Mouse (Mus musculus): ENCODE data around the gene Abcd2.

DNA sequence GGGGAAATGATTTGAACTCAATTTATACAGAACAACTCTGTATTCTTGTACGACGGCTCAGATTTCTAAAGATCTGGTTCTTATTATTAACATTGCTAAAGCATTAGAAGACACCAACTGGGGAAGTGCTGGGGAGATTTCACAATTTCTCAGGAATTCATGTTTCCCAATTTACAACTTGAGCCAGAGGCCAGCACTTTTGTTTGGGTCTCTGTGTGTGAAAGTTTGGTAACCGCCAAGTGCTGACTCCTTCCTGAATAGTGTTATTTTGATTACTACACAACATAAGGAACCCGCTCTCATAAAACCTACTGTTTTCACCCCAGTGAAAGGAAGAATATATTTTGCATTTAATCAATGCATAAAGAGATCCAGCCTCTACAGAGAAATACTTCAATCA lies 19.4 kb downstream of the Abcd2 start:
- TF ChIP-seq CTCF (conservative IDR thresholded peaks at IDR 0.05; ENCODE audit: low read length) (no peak), NANOG (IDR thresholded peaks at IDR 0.05; ENCODE audit: borderline replicate concordance, low read length) (no peak), POU5F1 (IDR thresholded peaks at IDR 0.05; ENCODE audit: borderline replicate concordance, low read length) (no peak)
